Mouse (Mus musculus) liver, embryonic 14.5 days (tissue): ENCODE measurements around the gene Cass4. TPM values are rescaled to one million over a fixed set of nuclear protein-coding genes. Genes with fewer than 3 reads are reported as not detected.
A peak's percentile ranks its signal among the peaks of the same experiment; 100 is the strongest.

Experiments used
- ATAC-seq: fragments of 200-750 bp; cut with Nextera tagmentation; 2 replicates; pipeline ENCODE4 v1.8.0; 2017; ENCODE audit warnings: moderate number of reproducible peaks, mild to moderate bottlenecking, moderate library complexity; ENCODE audit not compliant: insufficient read depth
- DNase-seq, 3 experiments: peaks; one replicate each; pipeline ENCODE4 v3.0.0-alpha.2; 2012 to 2013; ENCODE audit warnings: low read depth in 3 of 3, low spot score in 3 of 3
- H3K27ac ChIP-seq: fragments of 300-500 bp; sonication (generic); 2 replicates; pipeline ENCODE4 v1.5.1; 2014; ENCODE audit warnings: moderate library complexity, mild to moderate bottlenecking, control low read depth, inconsistent platforms
- H3K27me3 ChIP-seq: fragments of 300-500 bp; sonication (generic); 2 replicates; pipeline ENCODE4 v1.6.1; 2014; ENCODE audit warnings: mild to moderate bottlenecking, low read length, moderate library complexity; ENCODE audit not compliant: control insufficient read depth, insufficient read depth
- H3K36me3 ChIP-seq: fragments of 300-500 bp; sonication (generic); replicated peaks from 2 replicates; pipeline ENCODE4 v1.6.1; 2014; ENCODE audit warnings: low read depth; ENCODE audit not compliant: control insufficient read depth, insufficient read depth
- H3K4me1 ChIP-seq, 2 experiments: fragments of 200-500 bp in 1 of 2; fragments of 300-500 bp in 1 of 2; sonication (generic) in 1 of 2; replicated peaks; 2 replicates each; pipeline ENCODE4 v1.6.1; 2012 to 2014; ENCODE audit warnings: antibody characterized with exemption in 1 of 2, inconsistent platforms in 1 of 2, low read length in 1 of 2; ENCODE audit not compliant: control insufficient read depth in 2 of 2, insufficient read depth in 2 of 2
- H3K4me2 ChIP-seq: fragments of 300-500 bp; sonication (generic); 2 replicates; pipeline ENCODE4 v1.6.1; 2014; ENCODE audit warnings: low read depth, mild to moderate bottlenecking, control low read depth, moderate library complexity
- H3K4me3 ChIP-seq, 2 experiments: fragments of 200-500 bp in 1 of 2; fragments of 300-500 bp in 1 of 2; sonication (generic) in 1 of 2; 2 replicates each; pipeline ENCODE4 v1.5.1; 2012 to 2014; ENCODE audit warnings: low read depth in 2 of 2, low read length in 2 of 2, mild to moderate bottlenecking in 2 of 2, control low read depth in 1 of 2, inconsistent platforms in 1 of 2, moderate library complexity in 1 of 2; ENCODE audit not compliant: insufficient read depth in 1 of 2
- H3K9ac ChIP-seq: fragments of 300-500 bp; sonication (generic); replicated peaks from 2 replicates; pipeline ENCODE4 v1.6.1; 2014; ENCODE audit warnings: mild to moderate bottlenecking, control low read depth, moderate library complexity
- H3K9me3 ChIP-seq: fragments of 300-500 bp; sonication (generic); 2 replicates; pipeline ENCODE4 v1.6.1; 2016; ENCODE audit warnings: low read length, mixed read lengths; ENCODE audit not compliant: control insufficient read depth
- CTCF ChIP-seq: IDR thresholded peaks from 2 replicates; pipeline ENCODE4 v1.5.1; 2016; ENCODE audit warnings: antibody characterized with exemption, low read depth, control low read depth
- EP300 ChIP-seq: IDR thresholded peaks from 2 replicates; pipeline ENCODE4 v1.6.1; 2016; ENCODE audit warnings: antibody characterized with exemption, low read depth
- WGBS: fragments of 180-500 bp; shearing (Covaris S2); extraction: QIAGEN DNeasy Blood & Tissue Kit; methylation state at CpG from one replicate; pipeline ENCODE4 v1.1.7; 2014; ENCODE audit not compliant: insufficient replicate concordance; 5-methylcytosine and 5-hydroxymethylcytosine counted together
- polyA plus RNA-seq, 2 experiments: library from polyadenylated mRNA; depleted of rRNA in 1 of 2; stranded (reverse) in 1 of 2; unstranded in 1 of 2; fragments of >200 nt; fragmentation: Nextera tagmentation in 1 of 2; extraction: Ambion mirVana in 1 of 2; gene quantifications; 2 replicates each; pipeline versions ENCODE4 v1.2.1 to v1.2.3; 2012 to 2014

Gene Cass4
- polyA plus RNA-seq, 2 experiments: 0.45 to 0.75 TPM

DNA sequence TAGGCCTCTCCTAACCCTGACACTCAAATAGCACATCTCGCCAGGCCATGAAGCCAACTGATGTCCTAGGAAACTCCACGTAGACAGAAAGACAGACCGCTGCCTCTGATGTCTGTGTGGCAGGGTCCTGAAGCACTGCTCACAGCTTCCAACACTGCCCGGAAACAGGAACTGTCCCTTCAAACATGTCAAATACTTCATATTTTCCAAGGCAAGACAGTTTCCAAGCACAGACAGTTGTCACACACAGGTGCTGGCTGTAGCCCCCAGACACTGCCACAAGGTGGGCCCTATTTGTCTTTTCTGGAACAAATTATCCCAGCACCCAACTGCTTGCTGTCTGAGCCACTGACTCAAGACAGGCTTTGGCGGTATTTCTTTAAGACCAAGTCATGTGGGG is 24.6 kb downstream of the Cass4 start:
- peaks cover 0 to 8% of the 10 kb centered on the region in 2 experiments; a peak in 2 of 4 replicates for H3K4me1 ChIP-seq
- H3K4me2 ChIP-seq: no peak overlapping the region
- H3K36me3 ChIP-seq: no peaks in the 10 kb centered on the region
- WGBS: 64% methylated on average over 5 of the region's 5 CpGs
- H3K27me3 ChIP-seq: no peaks in the 10 kb centered on the region
- ATAC-seq: no peak
- no peak for DNase-seq
- H3K9ac ChIP-seq: no peak overlapping the region
- H3K4me3 ChIP-seq: no peak overlapping the region
- H3K27ac ChIP-seq: no peak overlapping the region
- no peak for TF ChIP-seq CTCF
- no peak for TF ChIP-seq EP300
- no peaks in the 10 kb centered on the region for H3K9me3 ChIP-seq

DNA sequence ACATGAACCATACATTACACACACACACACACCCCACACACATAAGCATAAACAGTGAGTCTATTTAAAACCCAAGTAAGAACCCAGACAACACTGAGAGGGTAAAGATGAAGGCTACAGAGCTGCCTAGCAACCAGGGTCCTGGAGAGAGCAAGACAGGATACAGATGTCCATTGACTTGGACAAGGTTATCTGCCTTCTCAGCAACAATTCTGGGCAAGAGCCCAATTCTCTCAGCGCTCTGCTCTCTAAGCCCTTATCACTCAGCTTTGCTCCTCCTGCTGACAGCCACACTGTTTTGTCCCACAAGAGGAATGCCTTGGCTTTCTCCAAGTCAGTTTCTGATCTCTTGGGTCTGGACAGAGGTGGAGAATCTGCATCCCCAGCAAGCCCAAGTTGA is 37.0 kb downstream of the Cass4 start:
- no peaks in the 10 kb centered on the region for H3K4me1 ChIP-seq
- peak; percentile 48; the same call in 1 of the 2 replicates for ATAC-seq

DNA sequence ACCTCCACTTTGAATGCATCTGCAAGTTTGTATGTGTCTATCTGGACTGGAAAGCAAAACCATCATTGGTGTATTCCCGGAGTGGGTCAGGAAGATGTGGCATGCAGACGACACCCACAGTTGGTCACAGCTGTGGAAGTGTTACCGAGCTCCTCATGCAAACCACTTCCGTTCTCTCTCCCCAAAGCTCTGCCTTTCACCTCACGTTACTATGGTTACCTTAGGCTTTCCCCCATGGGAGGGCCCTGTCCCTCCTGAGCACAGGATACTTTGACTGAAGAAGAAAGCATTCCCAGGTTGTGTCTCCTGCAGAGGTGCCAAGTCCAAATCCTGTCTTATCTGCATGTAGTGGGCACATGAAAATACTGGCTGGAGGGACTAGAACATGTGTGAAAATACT is 40.2 kb downstream of the Cass4 start:
- no peaks in the 10 kb centered on the region for H3K27me3 ChIP-seq
- no peak overlapping the region for H3K27ac ChIP-seq
- H3K9ac ChIP-seq: no peak overlapping the region
- DNase-seq (no peak), ATAC-seq (no peak)
- no peaks in the 10 kb centered on the region for H3K4me1 ChIP-seq
- no peak overlapping the region for H3K4me2 ChIP-seq
- no peak overlapping the region for H3K4me3 ChIP-seq
- WGBS: 26% methylated on average over 5 of the region's 5 CpGs
- no peaks in the 10 kb centered on the region for H3K9me3 ChIP-seq
- no peak for TF ChIP-seq CTCF
- no peak for TF ChIP-seq EP300
- H3K36me3 ChIP-seq: no peaks in the 10 kb centered on the region

More for the DNA sequence above, 37.0 kb downstream of the Cass4 start:
- Histone ChIP-seq H3K27ac (no peak overlapping the region), H3K4me3 (no peak overlapping the region), H3K9me3 (no peaks in the 10 kb centered on the region), H3K9ac (no peak overlapping the region), H3K36me3 (no peaks in the 10 kb centered on the region), H3K27me3 (no peaks in the 10 kb centered on the region), H3K4me2 (no peak overlapping the region)
- 39% methylated on average over 1 of the region's 1 CpGs for WGBS
- no peak for DNase-seq
- TF ChIP-seq CTCF: no peak
- TF ChIP-seq EP300: no peak

DNA sequence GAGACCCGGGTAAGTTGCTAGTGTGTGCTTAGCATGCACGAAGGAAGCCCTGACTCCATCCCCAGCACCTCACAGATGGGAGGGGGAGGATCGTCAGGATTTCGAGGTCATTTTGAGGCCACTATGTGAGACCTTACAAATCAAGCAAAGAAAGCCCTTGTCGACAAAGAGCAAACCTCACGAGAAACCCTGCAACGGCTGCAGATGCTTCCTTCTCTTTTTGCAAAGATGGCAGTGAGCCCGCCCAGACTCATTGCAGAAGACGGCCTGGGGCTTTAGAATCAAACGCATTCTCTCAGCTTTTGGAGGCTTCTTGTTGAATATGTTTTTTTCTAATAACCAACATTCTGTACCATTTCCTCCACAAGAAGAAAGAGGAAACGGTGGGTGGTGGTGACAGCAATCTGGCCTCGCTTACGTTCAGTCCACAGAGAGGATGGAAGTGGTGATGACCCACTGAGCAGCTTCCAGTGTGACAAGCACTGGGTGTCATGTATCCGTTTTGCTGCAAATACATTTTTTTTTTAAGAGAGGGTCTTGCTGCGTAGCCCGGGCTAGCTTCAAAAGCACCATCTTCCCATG is 43.9 kb downstream of the Cass4 start:
- Histone ChIP-seq H3K4me3 (no peak overlapping the region), H3K4me2 (no peak overlapping the region), H3K27ac (no peak overlapping the region), H3K4me1 (peaks cover 12 to 16% of the 10 kb centered on the region in 2 experiments), H3K9me3 (no peaks in the 10 kb centered on the region), H3K27me3 (no peaks in the 10 kb centered on the region), H3K36me3 (no peaks in the 10 kb centered on the region; the same call in 1 of the 2 replicates), H3K9ac (no peak overlapping the region)
- TF ChIP-seq CTCF: no peak
- TF ChIP-seq EP300: no peak
- no peak for ATAC-seq
- DNase-seq: no peak
- WGBS: 21% methylated on average over 16 of the region's 16 CpGs

DNA sequence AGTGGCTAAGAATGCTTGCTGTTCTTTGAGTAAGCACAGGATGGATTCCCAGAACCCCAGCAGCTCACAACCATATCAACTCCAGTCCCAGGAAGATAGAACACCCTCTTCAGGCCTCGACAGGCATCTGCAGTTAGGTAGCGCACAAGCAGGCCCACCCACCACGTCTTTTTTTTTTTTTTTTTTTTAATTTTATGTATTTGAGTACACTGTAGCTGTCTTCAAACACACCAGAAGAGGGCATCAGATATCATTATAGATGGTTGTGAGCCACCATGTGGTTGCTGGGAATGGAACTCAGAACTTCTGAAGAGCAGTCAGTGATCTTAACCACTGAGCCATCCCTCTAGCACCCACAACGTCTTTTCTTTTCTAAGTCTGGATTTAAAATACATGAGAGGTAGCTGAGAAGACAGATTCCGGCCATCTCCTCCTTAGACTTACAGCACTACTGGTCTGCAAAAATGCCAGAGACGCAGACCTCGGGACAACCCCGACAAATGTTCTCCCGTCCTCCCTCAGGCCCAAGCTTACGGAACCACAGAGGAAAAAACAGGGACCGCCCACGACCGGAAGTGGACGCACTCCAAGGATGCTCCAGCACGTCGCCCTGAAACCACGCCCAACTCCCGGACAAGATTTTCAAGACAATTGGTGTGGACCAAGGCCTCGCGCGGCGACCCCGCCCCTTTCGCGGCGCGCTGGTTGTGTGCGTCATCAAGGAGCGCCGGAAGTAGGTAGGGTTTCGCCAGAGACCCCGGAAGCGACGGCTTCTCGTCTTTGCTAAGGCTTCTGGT is 46.4 kb downstream of the Cass4 start, which contains the start of gene Rtf2:
Gene Rtf2, plus strand, starts transcription at position 714 of the 797 bp plus-strand sequence.
- ATAC-seq: peak; percentile 91

More for the DNA sequence above, 46.4 kb downstream of the Cass4 start, which contains the start of gene Rtf2:
- peaks cover under 1% of the 10 kb centered on the region; the same call in 1 of the 2 replicates for H3K36me3 ChIP-seq
- peak within 1 kb of the TSS; percentile 64 to 98 for H3K4me3 ChIP-seq
- H3K27ac ChIP-seq: peak within 1 kb of the TSS; percentile 82
- no peaks in the 10 kb centered on the region for H3K9me3 ChIP-seq
- no peaks in the 10 kb centered on the region for H3K27me3 ChIP-seq
- H3K9ac ChIP-seq: peak within 1 kb of the TSS; percentile 80
- H3K4me2 ChIP-seq: peak within 1 kb of the TSS; percentile 91
- H3K4me1 ChIP-seq: peaks cover 12 to 19% of the 10 kb centered on the region in 2 experiments
- WGBS: 3% methylated on average over 35 of the region's 35 CpGs
- TF ChIP-seq EP300 (no peak), CTCF (peak; percentile 19; the same call in 1 of the 2 replicates)
- peak; percentile 97 to 98 (median 97) for DNase-seq
